ENCODE assay signal across 1 mouse cellular context in the genomic region with DNA sequence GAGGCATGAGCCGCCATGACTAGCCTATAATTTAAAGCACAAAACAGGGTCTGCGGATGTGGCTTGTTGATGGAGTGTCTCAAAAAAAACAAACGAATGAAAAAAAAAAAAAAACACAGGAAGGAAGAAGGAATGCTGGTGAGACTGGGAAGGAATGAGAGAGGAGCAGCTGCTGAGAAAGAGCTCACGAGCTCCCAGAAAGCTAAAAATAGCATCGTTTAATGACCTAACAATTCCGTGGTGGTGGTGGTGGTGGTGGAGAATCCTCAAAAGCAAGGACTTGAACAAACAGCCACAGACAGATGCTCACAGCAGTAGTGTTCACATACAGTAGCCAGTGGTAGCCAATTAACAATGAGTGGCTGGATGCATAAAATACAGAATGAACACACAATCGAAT.
A peak's percentile ranks its signal among the peaks of the same experiment; 100 is the strongest.
TF ChIP-seq lines count a peak whose summit lies in the region.

No protein-coding gene starts in this region.

TF ChIP-seq in myocyte, 11 proteins besides CTCF, POLR2A, EP300 and RAD21 (continued from another document):
- no peak for TF ChIP-seq USF1 (IDR thresholded peaks at IDR 0.05; ENCODE audit: low read depth)
- TF ChIP-seq SRF (IDR thresholded peaks at IDR 0.05; ENCODE audit: control insufficient read depth, insufficient read length, low read depth), result no peak
- TF ChIP-seq TCF3 (IDR thresholded peaks at IDR 0.05; ENCODE audit: insufficient read length, low read depth), result peak; percentile 12
- no peak for TF ChIP-seq E2F4 (IDR thresholded peaks at IDR 0.05; ENCODE audit: insufficient read depth)
